Mouse (Mus musculus) forebrain, embryonic 13.5 days (tissue): ENCODE measurements around the gene Mettl7a2. TPM values are rescaled to one million over a fixed set of nuclear protein-coding genes. Genes with fewer than 3 reads are reported as not detected.
A peak's percentile ranks its signal among the peaks of the same experiment; 100 is the strongest.
"Not testable (repeated sequence)": the region's sequence is repeated elsewhere in the genome, so short reads cannot be mapped to it uniquely, and the experiment has no call there.

Source experiments
- ATAC-seq: fragments of 200-750 bp; cut with Nextera tagmentation; 2 replicates; pipeline ENCODE4 v1.8.0; 2017
- H3K27ac ChIP-seq: fragments of 300-500 bp; sonication (generic); 2 replicates; pipeline ENCODE4 v1.5.1; 2015; ENCODE audit warnings: inconsistent platforms, mild to moderate bottlenecking, moderate library complexity
- H3K27me3 ChIP-seq: fragments of 300-500 bp; sonication (generic); 2 replicates; pipeline ENCODE4 v1.6.1; 2015; ENCODE audit warnings: mild to moderate bottlenecking, inconsistent platforms
- H3K36me3 ChIP-seq: fragments of 300-500 bp; sonication (generic); 2 replicates; pipeline ENCODE4 v1.6.1; 2015; ENCODE audit warnings: mild to moderate bottlenecking, inconsistent platforms; ENCODE audit not compliant: poor library complexity, severe bottlenecking
- H3K4me1 ChIP-seq: fragments of 300-500 bp; sonication (generic); 2 replicates; pipeline ENCODE4 v1.6.1; 2015; ENCODE audit warnings: inconsistent platforms
- H3K4me2 ChIP-seq: fragments of 300-500 bp; sonication (generic); 2 replicates; pipeline ENCODE4 v1.6.1; 2015; ENCODE audit warnings: inconsistent platforms, mild to moderate bottlenecking, moderate library complexity
- H3K4me3 ChIP-seq: fragments of 300-500 bp; sonication (generic); 2 replicates; pipeline ENCODE4 v1.5.1; 2015; ENCODE audit warnings: mild to moderate bottlenecking, inconsistent platforms
- H3K9ac ChIP-seq: fragments of 300-500 bp; sonication (generic); 2 replicates; pipeline ENCODE4 v1.6.1; 2015; ENCODE audit warnings: mild to moderate bottlenecking, inconsistent platforms
- H3K9me3 ChIP-seq: fragments of 300-500 bp; sonication (generic); replicated peaks from 2 replicates; pipeline ENCODE4 v1.6.1; 2016; ENCODE audit warnings: inconsistent platforms
- WGBS: fragments of 180-500 bp; shearing (Covaris S2); methylation state at CpG from one replicate; pipeline ENCODE4 v1.1.7; 2015; 5-methylcytosine and 5-hydroxymethylcytosine counted together
- polyA plus RNA-seq: library from polyadenylated mRNA; unstranded; fragments of >200 nt; fragmentation: Nextera tagmentation; extraction: Ambion mirVana; gene quantifications from 2 replicates; pipeline ENCODE4 v1.2.1, GENCODE M21; 2015

Gene Mettl7a2
- polyA plus RNA-seq, 1 experiment from 2014 or later = not detected

DNA sequence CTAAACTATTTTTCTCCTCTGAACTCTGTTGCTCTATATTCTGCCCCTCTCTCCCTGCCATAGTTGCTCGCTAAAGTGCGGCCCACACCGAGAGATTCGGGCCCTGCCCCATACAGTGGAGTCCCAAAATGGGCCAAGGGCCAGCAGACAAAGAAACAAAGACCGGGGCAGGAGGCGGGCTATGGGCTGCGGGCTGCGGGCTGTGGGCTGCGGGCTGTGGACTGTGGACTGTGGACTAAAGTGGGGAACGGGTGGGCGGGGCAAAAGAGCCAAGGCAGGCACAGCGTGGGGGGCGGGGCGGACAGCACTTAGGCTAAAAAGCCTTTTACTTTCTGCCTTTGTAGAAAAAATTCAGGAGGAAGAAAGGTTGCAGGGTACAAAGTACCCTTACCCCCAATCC is 6.2 kb upstream of the Mettl7a2 start:
- H3K27me3 ChIP-seq = no peaks in the 10 kb centered on the region
- H3K9me3 ChIP-seq = no peaks in the 10 kb centered on the region
- H3K9ac ChIP-seq = no peak overlapping the region
- H3K4me1 ChIP-seq = no peaks in the 10 kb centered on the region
- H3K27ac ChIP-seq = no peak overlapping the region
- H3K4me3 ChIP-seq = no peak overlapping the region
- H3K36me3 ChIP-seq = no peaks in the 10 kb centered on the region
- no peak for ATAC-seq
- H3K4me2 ChIP-seq = no peak overlapping the region
- WGBS = 58% methylated on average over 14 of the region's 14 CpGs

- no peak overlapping the region for H3K9ac ChIP-seq
Observed at GRCm38 (mm10) chr15:100349496-100349895, 3.5 kb upstream of the Mettl7a2 start.

DNA sequence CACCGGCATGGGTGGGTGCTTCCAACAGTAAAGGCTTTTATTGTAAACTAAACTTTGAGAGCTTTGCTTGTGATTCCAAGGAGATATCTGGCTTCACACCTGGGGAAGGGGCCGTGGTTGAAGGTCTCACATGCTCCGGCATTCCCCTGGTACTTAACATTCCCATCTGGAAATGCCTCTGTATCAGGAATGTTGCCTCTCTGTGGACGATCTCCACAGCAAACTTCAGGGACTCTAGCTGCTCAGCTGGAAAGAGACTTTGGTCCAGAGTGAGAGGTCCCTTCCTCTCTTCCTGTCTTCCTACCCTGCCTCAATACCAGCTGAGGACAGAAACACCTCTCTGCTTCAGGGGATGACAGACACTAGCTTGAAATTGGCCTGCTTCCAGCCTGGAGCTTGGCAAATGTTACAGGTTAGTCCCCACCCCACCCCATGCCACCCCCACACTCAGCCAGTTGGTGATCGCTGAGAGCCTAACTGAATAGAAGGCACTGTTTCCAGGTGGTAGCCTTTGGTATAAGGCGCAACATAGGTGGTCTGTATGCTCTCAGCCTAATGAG is 1.4 kb upstream of the Mettl7a2 start:
- WGBS = 83% methylated on average over 6 of the region's 6 CpGs
- no peaks in the 10 kb centered on the region for H3K36me3 ChIP-seq
- H3K4me3 ChIP-seq = no peak overlapping the region
- no peak for ATAC-seq
- H3K9me3 ChIP-seq = no peaks in the 10 kb centered on the region
- H3K9ac ChIP-seq = no peak overlapping the region
- H3K4me2 ChIP-seq = no peak overlapping the region
- H3K27me3 ChIP-seq = no peaks in the 10 kb centered on the region
- no peaks in the 10 kb centered on the region for H3K4me1 ChIP-seq
- no peak overlapping the region for H3K27ac ChIP-seq

More at GRCm38 (mm10) chr15:100349496-100349895, 3.5 kb upstream of the Mettl7a2 start:
- H3K36me3 ChIP-seq = no peaks in the 10 kb centered on the region
- no peaks in the 10 kb centered on the region for H3K4me1 ChIP-seq
- ATAC-seq = no peak
- no peaks in the 10 kb centered on the region for H3K27me3 ChIP-seq
- H3K9me3 ChIP-seq = no peaks in the 10 kb centered on the region
- no peak overlapping the region for H3K4me2 ChIP-seq
- no peak overlapping the region for H3K4me3 ChIP-seq
- H3K27ac ChIP-seq = no peak overlapping the region
- WGBS = 50% methylated on average over 2 of the region's 2 CpGs

GRCm38 (mm10) chr15:100353399-100353798 is 399 bp downstream of the Mettl7a2 start:
- ATAC-seq = not testable (repeated sequence)

DNA sequence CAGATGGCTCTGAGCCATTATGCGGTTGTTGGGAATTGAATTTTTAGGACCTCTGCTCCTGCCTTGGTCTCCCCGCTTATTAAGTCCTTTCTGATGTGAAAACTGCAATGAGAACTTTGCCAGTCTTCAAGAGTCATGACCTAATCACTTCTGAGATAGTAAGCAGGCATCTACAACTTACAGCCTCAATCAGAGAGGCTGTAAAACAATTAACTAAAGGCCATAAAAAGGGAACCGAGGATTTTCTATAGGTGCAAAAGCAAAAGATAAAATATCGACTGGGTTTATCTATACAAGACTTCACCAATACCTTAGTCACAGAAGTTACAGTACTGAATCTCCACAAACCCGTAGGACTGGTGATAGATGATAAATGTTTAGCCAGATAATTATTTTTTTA is 2.9 kb downstream of the Mettl7a2 start:
- Histone ChIP-seq H3K27ac (no peak overlapping the region), H3K36me3 (no peaks in the 10 kb centered on the region), H3K4me2 (no peak overlapping the region), H3K9me3 (no peaks in the 10 kb centered on the region), H3K9ac (no peak overlapping the region), H3K4me1 (no peaks in the 10 kb centered on the region), H3K4me3 (no peak overlapping the region), H3K27me3 (no peaks in the 10 kb centered on the region)
- ATAC-seq = no peak
- WGBS = 90% methylated on average over 5 of the region's 5 CpGs

More at GRCm38 (mm10) chr15:100353399-100353798, 399 bp downstream of the Mettl7a2 start:
- not testable (repeated sequence) for H3K4me2 ChIP-seq, H3K27me3 ChIP-seq, H3K4me3 ChIP-seq, H3K9ac ChIP-seq, H3K27ac ChIP-seq, H3K9me3 ChIP-seq, H3K4me1 ChIP-seq, H3K36me3 ChIP-seq
- 93% methylated on average over 13 of the region's 22 CpGs for WGBS

DNA sequence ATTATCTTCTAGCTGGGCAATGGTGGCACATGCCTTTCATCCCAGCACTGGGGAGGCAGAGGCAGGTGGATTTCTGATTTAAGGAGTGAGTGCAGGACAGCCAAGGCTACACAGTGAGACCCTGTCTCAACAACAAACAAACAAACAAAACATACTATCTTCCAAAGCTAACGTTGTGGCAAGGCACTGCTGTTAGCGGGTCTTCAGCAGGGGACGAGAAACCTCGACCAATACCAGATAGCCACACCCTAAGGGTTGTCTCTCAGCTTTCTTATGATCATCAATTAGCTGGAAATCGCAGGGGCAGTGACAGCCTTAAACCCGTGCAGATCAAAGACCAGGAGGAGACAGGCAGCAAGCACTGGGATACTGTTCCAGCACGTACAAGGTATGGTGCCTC is 11.2 kb downstream of the Mettl7a2 start, which contains the start of gene Higd1c:
Gene Higd1c, plus strand, starts transcription at position 301 of the 400 bp plus-strand sequence.
- ATAC-seq = no peak
- no peaks in the 10 kb centered on the region for H3K9me3 ChIP-seq
- no peaks in the 10 kb centered on the region for H3K4me1 ChIP-seq
- WGBS = 83% methylated on average over 7 of the region's 7 CpGs
- no peak within 1 kb of the TSS for H3K4me3 ChIP-seq
- H3K9ac ChIP-seq = no peak within 1 kb of the TSS
- no peak within 1 kb of the TSS for H3K4me2 ChIP-seq
- H3K36me3 ChIP-seq = no peaks in the 10 kb centered on the region
- no peak within 1 kb of the TSS for H3K27ac ChIP-seq
- no peaks in the 10 kb centered on the region for H3K27me3 ChIP-seq

DNA sequence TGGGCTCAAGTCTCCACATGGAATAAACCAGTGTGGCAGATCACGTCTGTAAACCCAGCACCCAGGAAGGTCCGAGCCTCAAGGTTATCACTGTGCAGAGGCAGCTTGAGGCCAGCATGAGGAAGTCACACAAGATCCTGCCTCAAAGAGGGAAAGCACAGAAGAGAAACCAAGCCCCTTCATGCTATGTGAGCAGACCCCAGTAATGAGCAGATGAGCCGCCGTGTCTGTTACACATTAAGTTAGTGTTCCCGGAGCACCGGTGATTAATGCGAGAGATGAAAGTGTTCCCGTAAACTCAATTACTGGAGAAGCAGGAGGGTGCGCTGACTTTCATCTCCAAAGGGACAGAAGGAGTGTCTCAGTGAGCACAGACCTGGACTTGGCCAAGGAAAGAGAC is 13.0 kb downstream of the Mettl7a2 start:
- H3K36me3 ChIP-seq, H3K4me1 ChIP-seq, ATAC-seq, H3K9me3 ChIP-seq, H3K4me2 ChIP-seq, H3K9ac ChIP-seq, H3K4me3 ChIP-seq, H3K27ac ChIP-seq, H3K27me3 ChIP-seq: not testable (repeated sequence)
- WGBS = 70% methylated on average over 9 of the region's 9 CpGs

DNA sequence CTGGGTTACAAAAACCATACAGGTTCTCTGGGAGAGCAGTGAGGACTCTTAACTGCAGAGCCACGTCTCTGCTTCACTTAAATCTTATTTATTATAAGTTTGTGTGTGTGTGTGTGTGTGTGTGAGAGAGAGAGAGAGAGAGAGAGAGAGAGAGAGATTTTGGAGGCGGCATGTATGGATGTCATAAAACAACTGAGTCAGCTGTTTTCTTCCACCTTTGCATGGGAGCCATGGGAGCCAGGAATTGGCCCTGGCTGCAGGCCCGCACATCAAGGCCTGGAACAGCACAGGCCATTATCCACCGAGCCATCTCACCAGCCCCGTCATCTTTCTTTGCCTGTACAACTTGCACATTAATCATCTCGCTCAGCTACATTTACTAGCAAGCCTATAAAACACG is 14.1 kb downstream of the Mettl7a2 start:
- no peak for ATAC-seq
- Histone ChIP-seq H3K27me3 (no peaks in the 10 kb centered on the region), H3K36me3 (no peaks in the 10 kb centered on the region), H3K9ac (no peak overlapping the region), H3K27ac (no peak overlapping the region), H3K4me2 (no peak overlapping the region), H3K9me3 (no peaks in the 10 kb centered on the region), H3K4me1 (no peaks in the 10 kb centered on the region), H3K4me3 (no peak overlapping the region)
- 84% methylated on average over 7 of the region's 7 CpGs for WGBS

DNA sequence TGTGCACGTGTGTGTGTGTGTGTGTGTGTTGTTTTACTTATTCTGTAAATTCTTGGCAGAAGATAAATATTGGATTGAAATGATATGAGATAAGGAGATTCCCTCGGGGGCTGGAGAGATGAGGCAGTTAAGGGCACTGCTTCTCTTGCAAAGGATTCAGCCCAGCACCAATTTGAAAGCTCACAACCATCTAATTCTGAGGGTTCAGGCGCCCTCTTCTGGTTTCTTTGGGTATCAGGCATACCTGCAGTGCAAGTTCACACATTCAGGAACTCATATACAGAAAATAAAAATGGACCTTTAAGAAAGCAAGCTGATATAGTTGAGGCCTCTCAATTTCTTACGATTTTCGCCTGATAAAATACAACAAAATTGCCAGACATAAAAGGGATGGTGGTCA is 22.1 kb downstream of the Mettl7a2 start:
- 39% methylated on average over 5 of the region's 5 CpGs for WGBS
- H3K9me3 ChIP-seq = no peaks in the 10 kb centered on the region
- H3K27me3 ChIP-seq = no peaks in the 10 kb centered on the region
- no peak for ATAC-seq
- no peak overlapping the region for H3K27ac ChIP-seq
- H3K9ac ChIP-seq = no peak overlapping the region
- no peaks in the 10 kb centered on the region for H3K4me1 ChIP-seq
- H3K4me3 ChIP-seq = no peak overlapping the region
- H3K36me3 ChIP-seq = no peaks in the 10 kb centered on the region
- no peak overlapping the region for H3K4me2 ChIP-seq

DNA sequence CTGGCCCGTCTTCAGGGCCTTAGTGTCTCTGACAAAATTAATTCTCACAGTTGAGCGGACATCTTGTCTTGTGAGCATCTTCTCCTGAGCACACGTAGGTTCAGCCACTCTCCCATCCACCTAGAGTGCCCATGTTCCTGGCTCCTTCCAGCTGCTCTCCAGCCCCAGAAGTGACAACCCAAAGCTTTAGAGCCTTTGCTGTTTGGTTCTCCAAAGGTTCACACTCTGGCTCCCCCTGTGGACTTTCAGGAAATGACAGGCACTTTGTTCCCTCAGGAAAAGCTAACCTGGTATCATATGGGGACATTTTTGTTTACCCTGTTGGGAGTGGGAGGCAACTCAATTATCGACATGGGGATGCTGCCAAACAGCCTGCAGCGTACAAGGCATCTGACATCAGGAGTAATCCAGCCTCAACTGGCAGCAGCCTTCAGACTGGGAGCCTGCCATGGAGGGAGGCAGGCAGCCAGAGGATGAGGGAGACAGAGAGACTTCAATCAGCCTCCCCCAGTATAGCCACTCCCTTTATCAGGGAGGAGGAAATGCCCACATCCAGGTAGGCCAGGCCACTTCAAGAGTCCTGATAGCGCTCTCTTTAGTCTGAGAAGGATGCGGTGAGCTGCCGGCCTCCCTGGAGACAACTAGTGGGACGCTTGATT is 25.0 kb downstream of the Mettl7a2 start:
- WGBS = 45% methylated on average over 4 of the region's 9 CpGs
- ATAC-seq = peak; percentile 36; the same call in 1 of the 2 replicates
- not testable (repeated sequence) for H3K4me3 ChIP-seq

DNA sequence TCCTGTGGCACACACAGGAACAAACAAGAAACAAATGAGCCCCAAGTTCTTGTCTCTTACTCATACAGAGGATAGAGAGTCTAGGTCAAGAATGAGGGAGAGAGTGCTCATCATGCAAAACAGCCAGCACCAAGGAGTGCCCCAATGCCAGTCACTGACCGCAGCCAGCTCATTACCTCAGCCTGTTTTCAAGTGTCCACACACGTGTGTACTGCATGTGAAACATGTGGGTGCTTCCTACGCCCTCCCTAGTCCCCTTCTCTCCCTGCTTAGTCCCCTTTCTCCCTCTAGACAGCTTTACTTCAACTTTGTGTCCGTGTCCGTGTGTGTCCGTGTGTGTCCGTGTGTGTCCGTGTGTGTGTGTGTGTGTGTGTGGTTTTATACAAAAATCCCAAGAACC is 26.7 kb downstream of the Mettl7a2 start:
- 85% methylated on average over 8 of the region's 8 CpGs for WGBS
- H3K9me3 ChIP-seq = no peaks in the 10 kb centered on the region
- H3K4me1 ChIP-seq = no peaks in the 10 kb centered on the region
- no peak overlapping the region for H3K4me3 ChIP-seq
- no peaks in the 10 kb centered on the region for H3K27me3 ChIP-seq
- H3K9ac ChIP-seq = no peak overlapping the region
- ATAC-seq = no peak
- no peaks in the 10 kb centered on the region for H3K36me3 ChIP-seq
- H3K4me2 ChIP-seq = no peak overlapping the region
- H3K27ac ChIP-seq = no peak overlapping the region

More for the DNA sequence above, 25.0 kb downstream of the Mettl7a2 start:
- not testable (repeated sequence) for H3K4me1 ChIP-seq, H3K27me3 ChIP-seq, H3K4me2 ChIP-seq, H3K9me3 ChIP-seq, H3K9ac ChIP-seq, H3K27ac ChIP-seq, H3K36me3 ChIP-seq

DNA sequence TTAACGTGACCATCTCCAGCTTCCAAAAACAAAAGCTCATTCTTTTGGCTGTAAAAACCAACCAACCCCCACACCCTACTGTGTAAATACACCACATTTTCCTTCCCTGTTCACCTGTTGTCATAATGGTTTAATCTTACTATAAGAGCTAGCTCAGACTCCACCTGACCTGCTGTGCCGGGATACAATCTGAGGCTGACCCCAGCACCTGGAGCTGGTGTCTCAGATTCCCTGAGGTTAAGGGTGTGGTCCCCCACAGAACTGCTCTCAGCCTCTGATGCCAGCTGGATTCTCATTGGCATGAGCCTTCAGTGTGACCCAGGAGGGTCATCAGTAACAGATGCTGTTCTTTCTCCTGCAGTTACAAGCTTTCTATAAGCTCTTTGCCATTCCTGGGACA is 27.1 kb downstream of the Mettl7a2 start:
- H3K9me3 ChIP-seq = no peaks in the 10 kb centered on the region
- no peak for ATAC-seq

DNA sequence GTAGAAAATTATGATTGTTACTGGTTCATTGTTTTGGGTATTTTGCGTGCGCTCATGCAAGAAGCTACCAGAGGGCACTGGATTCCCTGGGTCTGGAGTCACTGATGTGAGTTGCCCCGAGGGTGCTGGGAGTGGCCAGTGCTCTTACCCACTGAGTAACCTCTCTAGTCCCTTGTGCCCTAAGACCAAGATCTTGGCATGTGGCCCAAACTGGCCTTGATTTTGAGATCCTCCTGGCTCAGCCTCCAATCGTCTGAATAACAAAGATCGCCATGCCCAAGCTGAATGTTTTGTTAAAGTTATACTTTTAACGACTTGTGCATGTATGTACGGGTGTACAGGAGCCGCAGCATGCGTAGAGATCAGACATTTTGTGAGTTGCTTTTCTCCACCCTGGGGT is 32.7 kb downstream of the Mettl7a2 start:
- no peak for ATAC-seq
- no peak overlapping the region for H3K9ac ChIP-seq
- H3K9me3 ChIP-seq = no peaks in the 10 kb centered on the region
- no peak overlapping the region for H3K27ac ChIP-seq
- H3K4me1 ChIP-seq = no peaks in the 10 kb centered on the region
- no peak overlapping the region for H3K4me3 ChIP-seq
- no peaks in the 10 kb centered on the region for H3K36me3 ChIP-seq
- no peak overlapping the region for H3K4me2 ChIP-seq
- WGBS = 92% methylated on average over 9 of the region's 9 CpGs
- H3K27me3 ChIP-seq = no peaks in the 10 kb centered on the region

More for the DNA sequence above, 27.1 kb downstream of the Mettl7a2 start:
- H3K4me3 ChIP-seq = no peak overlapping the region
- no peak overlapping the region for H3K4me2 ChIP-seq
- no peaks in the 10 kb centered on the region for H3K4me1 ChIP-seq
- H3K9ac ChIP-seq = no peak overlapping the region
- WGBS = 80% methylated on average over 2 of the region's 2 CpGs
- H3K27ac ChIP-seq = no peak overlapping the region
- H3K36me3 ChIP-seq = no peaks in the 10 kb centered on the region
- no peaks in the 10 kb centered on the region for H3K27me3 ChIP-seq
